Mouse (Mus musculus) midbrain, embryonic 15.5 days (tissue): ENCODE measurements around the gene Gprin3. TPM values are rescaled to one million over a fixed set of nuclear protein-coding genes. Genes with fewer than 3 reads are reported as not detected.
A peak's percentile ranks its signal among the peaks of the same experiment; 100 is the strongest.

Experiments
- ATAC-seq: fragments of 200-750 bp; cut with Nextera tagmentation; replicated peaks from 2 replicates; pipeline ENCODE4 v1.8.0; 2017; ENCODE audit warnings: moderate TSS enrichment
- H3K27ac ChIP-seq: fragments of 300-500 bp; sonication (generic); 2 replicates; pipeline ENCODE4 v1.5.1; 2015; ENCODE audit warnings: mild to moderate bottlenecking, inconsistent platforms
- H3K27me3 ChIP-seq: fragments of 300-500 bp; sonication (generic); replicated peaks from 2 replicates; pipeline ENCODE4 v1.6.1; 2015; ENCODE audit warnings: inconsistent platforms
- H3K36me3 ChIP-seq: fragments of 300-500 bp; sonication (generic); replicated peaks from 2 replicates; pipeline ENCODE4 v1.6.1; 2015; ENCODE audit warnings: inconsistent platforms
- H3K4me1 ChIP-seq: fragments of 300-500 bp; sonication (generic); 2 replicates; pipeline ENCODE4 v1.6.1; 2015; ENCODE audit warnings: inconsistent platforms
- H3K4me2 ChIP-seq: fragments of 300-500 bp; sonication (generic); 2 replicates; pipeline ENCODE4 v1.6.1; 2015; ENCODE audit warnings: inconsistent platforms, mild to moderate bottlenecking, moderate library complexity
- H3K4me3 ChIP-seq: fragments of 300-500 bp; sonication (generic); 2 replicates; pipeline ENCODE4 v1.5.1; 2015; ENCODE audit warnings: mild to moderate bottlenecking, inconsistent platforms
- H3K9ac ChIP-seq: fragments of 300-500 bp; sonication (generic); 2 replicates; pipeline ENCODE4 v1.6.1; 2015; ENCODE audit warnings: mild to moderate bottlenecking, inconsistent platforms
- H3K9me3 ChIP-seq: fragments of 300-500 bp; sonication (generic); 2 replicates; pipeline ENCODE4 v1.6.1; 2016; ENCODE audit warnings: inconsistent platforms
- WGBS: fragments of 180-500 bp; shearing (Covaris S2); methylation state at CpG from one replicate; pipeline ENCODE4 v1.1.7; 2015; ENCODE audit warnings: mixed read lengths; 5-methylcytosine and 5-hydroxymethylcytosine counted together
- polyA plus RNA-seq: library from polyadenylated mRNA; unstranded; fragments of >200 nt; fragmentation: Nextera tagmentation; extraction: Ambion mirVana; gene quantifications from 2 replicates; pipeline ENCODE4 v1.2.1, GENCODE M21; 2015

The Gprin3 gene
- polyA plus RNA-seq, result 9.0 and 9.3 TPM in 2 replicates

- H3K4me3 ChIP-seq, result peak within 1 kb of the TSS; percentile 71
- peak within 1 kb of the TSS; percentile 74 for H3K9ac ChIP-seq
- H3K9me3 ChIP-seq, result no peaks in the 10 kb centered on the region
- ATAC-seq, result peak; percentile 97
- H3K4me2 ChIP-seq, result peak within 1 kb of the TSS; percentile 84
- WGBS, result 7% methylated on average over 34 of the region's 34 CpGs
- H3K4me1 ChIP-seq, result peaks cover 19% of the 10 kb centered on the region; the same call in 1 of the 2 replicates
- no peaks in the 10 kb centered on the region for H3K27me3 ChIP-seq
- no peaks in the 10 kb centered on the region for H3K36me3 ChIP-seq
- H3K27ac ChIP-seq, result peak within 1 kb of the TSS; percentile 85
Measured at GRCm38 (mm10) chr6:59425824-59426533, at the start of gene Gprin3. TSS of gene Gprin3 (minus strand) at chr6:59426294.

GRCm38 (mm10) chr6:59458861-59459260, 32.8 kb upstream of the Gprin3 start:
- no peak for ATAC-seq
- H3K9me3 ChIP-seq, result no peaks in the 10 kb centered on the region
- H3K4me2 ChIP-seq, result no peak overlapping the region
- no peak overlapping the region for H3K27ac ChIP-seq
- H3K4me1 ChIP-seq, result no peaks in the 10 kb centered on the region
- no peaks in the 10 kb centered on the region for H3K27me3 ChIP-seq
- H3K9ac ChIP-seq, result no peak overlapping the region
- no peaks in the 10 kb centered on the region for H3K36me3 ChIP-seq
- no peak overlapping the region for H3K4me3 ChIP-seq

GRCm38 (mm10) chr6:59456116-59456515, 30.0 kb upstream of the Gprin3 start:
- Histone ChIP-seq H3K36me3 (no peaks in the 10 kb centered on the region), H3K4me3 (no peak overlapping the region), H3K9ac (no peak overlapping the region), H3K9me3 (no peaks in the 10 kb centered on the region), H3K27me3 (no peaks in the 10 kb centered on the region), H3K4me1 (no peaks in the 10 kb centered on the region), H3K4me2 (no peak overlapping the region), H3K27ac (no peak overlapping the region)
- ATAC-seq, result no peak
- 81% methylated on average over 1 of the region's 1 CpGs for WGBS

GRCm38 (mm10) chr6:59451348-59451747, 25.3 kb upstream of the Gprin3 start:
- Histone ChIP-seq H3K4me3 (no peak overlapping the region), H3K36me3 (no peaks in the 10 kb centered on the region), H3K27me3 (no peaks in the 10 kb centered on the region), H3K27ac (no peak overlapping the region), H3K9me3 (no peaks in the 10 kb centered on the region), H3K4me2 (no peak overlapping the region), H3K9ac (no peak overlapping the region), H3K4me1 (no peaks in the 10 kb centered on the region)
- no peak for ATAC-seq
- WGBS, result 90% methylated on average over 3 of the region's 3 CpGs

- Histone ChIP-seq H3K27me3 (no peaks in the 10 kb centered on the region), H3K36me3 (no peaks in the 10 kb centered on the region), H3K27ac (no peak overlapping the region), H3K9me3 (no peaks in the 10 kb centered on the region), H3K4me1 (no peaks in the 10 kb centered on the region), H3K9ac (no peak overlapping the region), H3K4me2 (no peak overlapping the region), H3K4me3 (no peak overlapping the region)
- no peak for ATAC-seq
- 79% methylated on average over 3 of the region's 3 CpGs for WGBS
Measured at GRCm38 (mm10) chr6:59445101-59445503, 19.0 kb upstream of the Gprin3 start.

- Histone ChIP-seq H3K4me1 (no peaks in the 10 kb centered on the region), H3K4me3 (no peak overlapping the region), H3K9ac (no peak overlapping the region), H3K36me3 (no peaks in the 10 kb centered on the region), H3K4me2 (no peak overlapping the region), H3K27ac (no peak overlapping the region), H3K27me3 (no peaks in the 10 kb centered on the region), H3K9me3 (no peaks in the 10 kb centered on the region)
- WGBS, result 70% methylated on average over 3 of the region's 3 CpGs
- ATAC-seq, result no peak
Measured at GRCm38 (mm10) chr6:59435906-59436305, 9.8 kb upstream of the Gprin3 start.

- Histone ChIP-seq H3K9me3 (no peaks in the 10 kb centered on the region), H3K9ac (no peak overlapping the region), H3K4me2 (no peak overlapping the region), H3K36me3 (no peaks in the 10 kb centered on the region), H3K4me3 (no peak overlapping the region), H3K27me3 (no peaks in the 10 kb centered on the region), H3K4me1 (no peaks in the 10 kb centered on the region), H3K27ac (no peak overlapping the region)
- WGBS, result 79% methylated on average over 1 of the region's 1 CpGs
- no peak for ATAC-seq
Measured at GRCm38 (mm10) chr6:59433116-59433515, 7.0 kb upstream of the Gprin3 start.

GRCm38 (mm10) chr6:59426534-59426885, 416 bp upstream of the Gprin3 start:
- peak overlapping the region; percentile 85 for H3K27ac ChIP-seq
- H3K36me3 ChIP-seq, result no peaks in the 10 kb centered on the region
- ATAC-seq, result no peak; the same call in 1 of the 2 replicates
- H3K4me1 ChIP-seq, result peaks cover 19% of the 10 kb centered on the region; the same call in 1 of the 2 replicates
- H3K9me3 ChIP-seq, result no peaks in the 10 kb centered on the region
- H3K4me2 ChIP-seq, result peak overlapping the region; percentile 84
- WGBS, result 40% methylated on average over 3 of the region's 3 CpGs
- H3K9ac ChIP-seq, result peak overlapping the region; percentile 74
- H3K4me3 ChIP-seq, result peak overlapping the region; percentile 71
- no peaks in the 10 kb centered on the region for H3K27me3 ChIP-seq

GRCm38 (mm10) chr6:59424871-59425740, 988 bp downstream of the Gprin3 start:
- Histone ChIP-seq H3K27ac (peak overlapping the region; percentile 16; the same call in 1 of the 2 replicates), H3K4me2 (peak overlapping the region; percentile 84), H3K9ac (peak overlapping the region; percentile 74), H3K36me3 (no peaks in the 10 kb centered on the region), H3K27me3 (no peaks in the 10 kb centered on the region), H3K4me1 (peaks cover 19% of the 10 kb centered on the region; the same call in 1 of the 2 replicates), H3K4me3 (peak overlapping the region; percentile 71), H3K9me3 (no peaks in the 10 kb centered on the region)
- 0 out of 2 replicates have a peak, but pooled peaks have one; percentile 3 for ATAC-seq
- 68% methylated on average over 10 of the region's 10 CpGs for WGBS

- Histone ChIP-seq H3K27ac (no peak overlapping the region), H3K4me3 (no peak overlapping the region), H3K4me2 (no peak overlapping the region), H3K9me3 (no peaks in the 10 kb centered on the region), H3K27me3 (no peaks in the 10 kb centered on the region), H3K4me1 (peaks cover 19% of the 10 kb centered on the region; the same call in 1 of the 2 replicates), H3K9ac (no peak overlapping the region), H3K36me3 (no peaks in the 10 kb centered on the region)
- 61% methylated on average over 1 of the region's 1 CpGs for WGBS
- no peak for ATAC-seq
Measured at GRCm38 (mm10) chr6:59423836-59424235, 2.3 kb downstream of the Gprin3 start.

- Histone ChIP-seq H3K27me3 (no peaks in the 10 kb centered on the region), H3K9ac (no peak overlapping the region), H3K4me1 (no peaks in the 10 kb centered on the region), H3K4me2 (no peak overlapping the region), H3K4me3 (no peak overlapping the region), H3K9me3 (no peaks in the 10 kb centered on the region), H3K27ac (no peak overlapping the region), H3K36me3 (no peaks in the 10 kb centered on the region)
- ATAC-seq, result peak; percentile 64
- WGBS, result 52% methylated on average over 3 of the region's 3 CpGs
Measured at GRCm38 (mm10) chr6:59419264-59419663, 6.8 kb downstream of the Gprin3 start.

- Histone ChIP-seq H3K9ac (no peak overlapping the region), H3K27ac (no peak overlapping the region), H3K36me3 (no peaks in the 10 kb centered on the region), H3K4me3 (no peak overlapping the region), H3K27me3 (no peaks in the 10 kb centered on the region), H3K9me3 (no peaks in the 10 kb centered on the region), H3K4me2 (no peak overlapping the region), H3K4me1 (no peaks in the 10 kb centered on the region)
- WGBS, result 69% methylated on average over 2 of the region's 2 CpGs
- no peak for ATAC-seq
Measured at GRCm38 (mm10) chr6:59418659-59419058, 7.4 kb downstream of the Gprin3 start.
